Mouse (Mus musculus) testis, adult 2 months (tissue): ENCODE data around the gene St6galnac3. TPM values are rescaled to one million over a fixed set of nuclear protein-coding genes. Genes with fewer than 3 reads are reported as not detected.

Source experiments
- H3K27ac ChIP-seq: fragments of 200-500 bp; 2 replicates; pipeline ENCODE4 v1.5.1; 2012; ENCODE audit warnings: low read depth, low read length; ENCODE audit not compliant: control insufficient read depth, insufficient read depth
- H3K27me3 ChIP-seq: fragments of 200-500 bp; 2 replicates; pipeline ENCODE4 v1.6.1; 2012; ENCODE audit warnings: mild to moderate bottlenecking, low read length, moderate library complexity; ENCODE audit not compliant: control insufficient read depth, insufficient read depth
- H3K36me3 ChIP-seq: fragments of 200-500 bp; 2 replicates; pipeline ENCODE4 v1.6.1; 2012; ENCODE audit warnings: mild to moderate bottlenecking, low read length; ENCODE audit not compliant: control insufficient read depth, insufficient read depth
- H3K4me1 ChIP-seq: fragments of 200-500 bp; 2 replicates; pipeline ENCODE4 v1.6.1; 2012; ENCODE audit warnings: low read length; ENCODE audit not compliant: control insufficient read depth, insufficient read depth
- H3K4me3 ChIP-seq: fragments of 200-500 bp; 2 replicates; pipeline ENCODE4 v1.5.1; 2012; ENCODE audit warnings: low read depth, mild to moderate bottlenecking, low read length, moderate library complexity, mixed read lengths; ENCODE audit not compliant: control insufficient read depth
- CTCF ChIP-seq: fragments of 200-500 bp; IDR thresholded peaks from 2 replicates; pipeline ENCODE4 v1.5.1; 2012; ENCODE audit warnings: low read depth, mild to moderate bottlenecking, inconsistent platforms, low read length, moderate library complexity; ENCODE audit not compliant: control insufficient read depth, insufficient read depth, insufficient replicate concordance
- POLR2A ChIP-seq: fragments of 200-500 bp; IDR thresholded peaks from 2 replicates; pipeline ENCODE4 v1.6.1; 2012; ENCODE audit warnings: low read depth, mild to moderate bottlenecking, inconsistent platforms, low read length, moderate library complexity; ENCODE audit not compliant: control insufficient read depth
- polyA plus RNA-seq: library from polyadenylated mRNA; depleted of rRNA; stranded (reverse); fragments of >200 nt; gene quantifications from 2 replicates; pipeline ENCODE4 v1.2.3, GENCODE M21; 2012

St6galnac3 gene
- polyA plus RNA-seq, 1 experiment: 2.2 TPM

DNA sequence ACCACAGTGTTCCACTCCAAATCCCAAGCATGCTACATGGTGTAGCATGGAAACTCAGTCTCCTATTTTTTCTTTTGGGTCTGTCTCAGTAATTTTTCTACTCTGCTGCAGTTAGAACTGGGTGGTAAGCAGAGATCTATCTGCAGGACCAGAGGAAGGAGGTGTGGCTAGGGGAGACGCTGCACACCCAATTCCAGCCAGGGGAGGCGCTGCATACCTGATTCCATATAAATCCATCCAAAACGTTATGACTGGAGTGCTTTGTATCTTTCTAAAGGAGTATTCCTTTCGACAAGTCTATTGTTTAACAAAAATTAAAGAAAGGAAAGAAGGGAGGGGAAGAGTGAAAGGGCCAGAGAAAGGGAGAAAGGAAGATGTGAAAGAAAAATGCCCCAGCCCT, 476.9 kb downstream of the St6galnac3 start:
- H3K27ac ChIP-seq: no peak overlapping the region
- no peak overlapping the region for H3K4me3 ChIP-seq
- no peaks in the 10 kb centered on the region for H3K36me3 ChIP-seq
- H3K27me3 ChIP-seq: no peaks in the 10 kb centered on the region
- no peaks in the 10 kb centered on the region for H3K4me1 ChIP-seq
- TF ChIP-seq POLR2A: no peak
- TF ChIP-seq CTCF: peak; percentile 28; the same call in 1 of the 2 replicates

DNA sequence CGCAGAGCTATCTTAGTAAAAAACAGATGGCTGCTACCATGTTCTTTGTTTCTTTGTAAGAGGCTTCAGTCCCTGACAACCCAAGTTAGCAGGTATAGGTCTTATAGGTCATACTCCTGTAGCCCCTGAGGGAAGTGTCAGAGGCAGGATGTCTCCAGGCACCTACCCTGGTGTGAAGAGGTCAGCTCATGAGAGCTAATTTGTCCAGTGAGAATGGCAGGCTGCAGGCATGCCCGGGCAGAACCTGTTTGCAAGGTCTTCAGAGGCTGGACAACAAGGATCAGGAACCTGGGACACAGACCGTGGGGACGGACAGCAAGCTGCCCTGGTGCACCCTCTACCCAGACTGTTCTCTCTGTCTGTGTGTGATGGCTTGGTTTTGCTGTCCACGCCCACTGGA, 482.4 kb downstream of the St6galnac3 start:
- TF ChIP-seq CTCF (no peak), POLR2A (no peak)
- H3K27me3 ChIP-seq: no peaks in the 10 kb centered on the region
- H3K4me3 ChIP-seq: no peak overlapping the region
- no peak overlapping the region for H3K27ac ChIP-seq
- H3K4me1 ChIP-seq: no peaks in the 10 kb centered on the region
- H3K36me3 ChIP-seq: no peaks in the 10 kb centered on the region

GRCm38 (mm10) chr3:153241134-153241533, 483.8 kb downstream of the St6galnac3 start:
- H3K36me3 ChIP-seq: no peaks in the 10 kb centered on the region
- H3K4me1 ChIP-seq: no peaks in the 10 kb centered on the region
- no peak overlapping the region for H3K4me3 ChIP-seq
- TF ChIP-seq CTCF (no peak), POLR2A (no peak)
- H3K27me3 ChIP-seq: no peaks in the 10 kb centered on the region
- H3K27ac ChIP-seq: no peak overlapping the region

DNA sequence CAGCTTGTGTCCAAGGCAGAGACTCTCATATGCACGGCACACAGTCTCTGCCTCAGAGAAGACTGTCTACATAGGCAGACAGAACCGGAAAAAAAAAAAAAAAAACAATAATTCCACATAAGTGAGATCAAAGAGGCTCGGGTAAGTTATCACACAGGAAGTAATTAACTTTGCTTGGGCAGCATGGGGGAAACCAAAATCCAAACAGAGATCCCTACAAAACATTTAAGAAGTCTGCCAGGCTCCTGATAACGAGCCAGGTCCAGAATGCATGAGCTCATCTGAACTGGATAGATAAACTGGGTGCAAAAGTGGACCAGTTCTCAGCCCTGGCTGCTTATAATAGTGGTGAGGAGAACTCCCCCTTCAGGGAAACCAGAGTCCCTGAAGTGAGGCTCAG, 484.6 kb downstream of the St6galnac3 start:
- Histone ChIP-seq H3K27me3 (no peaks in the 10 kb centered on the region), H3K4me1 (no peaks in the 10 kb centered on the region), H3K4me3 (no peak overlapping the region), H3K36me3 (no peaks in the 10 kb centered on the region), H3K27ac (no peak overlapping the region)
- TF ChIP-seq POLR2A (no peak), CTCF (no peak)

- TF ChIP-seq POLR2A (no peak), CTCF (no peak)
- Histone ChIP-seq H3K27ac (no peak overlapping the region), H3K4me3 (no peak overlapping the region), H3K27me3 (no peaks in the 10 kb centered on the region), H3K4me1 (no peaks in the 10 kb centered on the region), H3K36me3 (no peaks in the 10 kb centered on the region)
Observed at GRCm38 (mm10) chr3:153238381-153238780, 486.6 kb downstream of the St6galnac3 start.

GRCm38 (mm10) chr3:153236262-153236661, 488.7 kb downstream of the St6galnac3 start:
- no peaks in the 10 kb centered on the region for H3K27me3 ChIP-seq
- H3K27ac ChIP-seq: no peak overlapping the region
- H3K4me1 ChIP-seq: no peaks in the 10 kb centered on the region
- H3K36me3 ChIP-seq: no peaks in the 10 kb centered on the region
- no peak overlapping the region for H3K4me3 ChIP-seq
- TF ChIP-seq POLR2A (no peak), CTCF (no peak)

DNA sequence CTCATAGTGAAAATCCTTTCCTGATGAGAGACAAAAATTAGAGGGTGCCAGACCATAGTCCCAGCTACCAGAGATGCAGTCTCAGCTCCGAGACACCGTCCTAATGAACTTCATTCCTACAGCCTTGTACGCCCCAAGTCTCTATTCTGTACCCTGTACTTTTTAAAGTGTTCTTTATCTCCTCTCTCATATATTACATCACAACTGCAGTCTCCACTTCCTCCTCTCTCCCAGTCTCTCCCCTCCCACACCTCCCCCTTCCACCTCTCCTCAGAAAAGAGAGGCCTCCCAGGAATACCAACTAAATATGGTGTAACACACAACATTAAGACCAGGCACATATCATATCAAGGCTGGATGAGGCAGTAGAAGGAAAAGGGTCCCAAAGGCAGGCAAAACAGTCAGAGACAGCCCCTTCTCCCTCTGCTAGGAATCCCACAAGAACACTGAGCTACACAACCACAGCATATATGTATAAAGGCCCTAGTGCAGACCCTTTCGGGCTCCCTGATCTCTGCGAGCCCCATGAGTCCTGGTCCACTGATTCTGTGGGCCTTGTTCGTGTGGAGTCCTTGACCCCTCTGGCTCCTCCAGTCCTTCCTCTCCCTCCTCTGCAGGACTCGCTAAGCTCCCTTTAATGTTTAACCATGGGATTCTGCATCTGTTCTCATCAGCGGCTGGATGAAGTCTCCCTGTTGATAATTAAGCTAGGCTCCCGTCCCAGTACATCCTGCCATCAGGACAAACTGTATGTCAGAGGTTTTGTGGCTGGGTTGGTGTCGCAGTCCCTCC, 502.2 kb downstream of the St6galnac3 start:
- Histone ChIP-seq H3K27ac (no peak overlapping the region), H3K36me3 (no peaks in the 10 kb centered on the region), H3K27me3 (no peaks in the 10 kb centered on the region), H3K4me1 (no peaks in the 10 kb centered on the region), H3K4me3 (no peak overlapping the region)
- TF ChIP-seq CTCF: no peak
- TF ChIP-seq POLR2A: no peak

DNA sequence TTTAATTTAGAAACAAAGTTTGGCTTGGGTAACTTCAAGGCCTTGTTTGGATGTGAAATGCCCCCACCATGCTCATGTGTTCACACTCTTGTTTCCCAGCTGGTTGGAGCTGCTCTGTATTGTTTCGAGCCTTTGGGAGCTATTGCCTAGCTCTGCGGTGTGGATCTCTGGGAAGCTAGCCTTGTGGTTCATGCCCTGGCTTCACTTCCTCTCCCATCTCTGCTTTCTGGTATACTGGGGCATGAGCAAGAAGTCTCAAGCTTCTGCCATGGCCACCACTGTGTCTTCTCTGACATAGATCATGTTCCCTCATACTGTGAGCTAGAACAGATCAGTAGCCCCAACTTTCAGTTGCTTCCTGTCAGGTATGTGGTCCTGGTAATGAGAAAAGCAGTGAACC, 505.6 kb downstream of the St6galnac3 start:
- H3K36me3 ChIP-seq: no peaks in the 10 kb centered on the region
- TF ChIP-seq POLR2A: no peak
- TF ChIP-seq CTCF: no peak
- H3K27me3 ChIP-seq: no peaks in the 10 kb centered on the region
- H3K4me1 ChIP-seq: no peaks in the 10 kb centered on the region
- H3K27ac ChIP-seq: no peak overlapping the region
- no peak overlapping the region for H3K4me3 ChIP-seq
